Mouse (Mus musculus) brown adipose tissue, adult 24 weeks (tissue): ENCODE results near the gene Gabbr2. TPM values are rescaled to one million over a fixed set of nuclear protein-coding genes. Genes with fewer than 3 reads are reported as not detected.

Experiments used
- H3K27ac ChIP-seq: fragments of 200-500 bp; replicated peaks from 2 replicates; pipeline ENCODE4 v1.5.1; 2012; ENCODE audit warnings: low read depth, mild to moderate bottlenecking, low read length
- H3K4me1 ChIP-seq: fragments of 200-500 bp; 2 replicates; pipeline ENCODE4 v1.6.1; 2012; ENCODE audit warnings: low read length, mixed read lengths; ENCODE audit not compliant: control insufficient read depth, insufficient read depth, insufficient read length
- H3K4me3 ChIP-seq: fragments of 200-500 bp; 2 replicates; pipeline ENCODE4 v1.5.1; 2012; ENCODE audit warnings: low read depth, mild to moderate bottlenecking, low read length, moderate library complexity; ENCODE audit not compliant: insufficient read depth
- polyA plus RNA-seq: library from polyadenylated mRNA; stranded (reverse); fragments of >200 nt; gene quantifications from 2 replicates; pipeline ENCODE4 v1.2.4, GENCODE M21; 2012; ENCODE audit not compliant: missing spikeins, insufficient read depth, insufficient read length

Gene Gabbr2
- polyA plus RNA-seq, 1 experiment: not detected

- Histone ChIP-seq H3K4me3 (no peak overlapping the region), H3K4me1 (no peaks in the 10 kb centered on the region), H3K27ac (no peak overlapping the region)
Measured at GRCm38 (mm10) chr4:46742601-46743000, 249.1 kb downstream of the Gabbr2 start.

- Histone ChIP-seq H3K4me3 (no peak overlapping the region), H3K4me1 (no peaks in the 10 kb centered on the region), H3K27ac (no peak overlapping the region)
Measured at GRCm38 (mm10) chr4:46736910-46737511, 254.7 kb downstream of the Gabbr2 start.

- no peak overlapping the region for H3K4me3 ChIP-seq
- no peaks in the 10 kb centered on the region for H3K4me1 ChIP-seq
- no peak overlapping the region for H3K27ac ChIP-seq
Measured at GRCm38 (mm10) chr4:46734906-46735305, 256.8 kb downstream of the Gabbr2 start.

- no peaks in the 10 kb centered on the region for H3K4me1 ChIP-seq
- no peak overlapping the region for H3K27ac ChIP-seq
- H3K4me3 ChIP-seq: no peak overlapping the region
Measured at GRCm38 (mm10) chr4:46731590-46731989, 260.1 kb downstream of the Gabbr2 start.

GRCm38 (mm10) chr4:46729306-46730042, 262.2 kb downstream of the Gabbr2 start:
- Histone ChIP-seq H3K27ac (no peak overlapping the region), H3K4me3 (no peak overlapping the region), H3K4me1 (no peaks in the 10 kb centered on the region)

- no peaks in the 10 kb centered on the region for H3K4me1 ChIP-seq
- H3K27ac ChIP-seq: no peak overlapping the region
- no peak overlapping the region for H3K4me3 ChIP-seq
Measured at GRCm38 (mm10) chr4:46728231-46728630, 263.4 kb downstream of the Gabbr2 start.

- Histone ChIP-seq H3K27ac (no peak overlapping the region), H3K4me3 (no peak overlapping the region), H3K4me1 (no peaks in the 10 kb centered on the region)
Measured at GRCm38 (mm10) chr4:46727153-46727552, 264.5 kb downstream of the Gabbr2 start.

- H3K4me1 ChIP-seq: no peaks in the 10 kb centered on the region
- H3K4me3 ChIP-seq: no peak overlapping the region
- no peak overlapping the region for H3K27ac ChIP-seq
Measured at GRCm38 (mm10) chr4:46720821-46721557, 270.7 kb downstream of the Gabbr2 start.

- Histone ChIP-seq H3K4me1 (no peaks in the 10 kb centered on the region), H3K4me3 (no peak overlapping the region), H3K27ac (no peak overlapping the region)
Measured at GRCm38 (mm10) chr4:46720070-46720469, 271.6 kb downstream of the Gabbr2 start.

GRCm38 (mm10) chr4:46718624-46719023, 273.0 kb downstream of the Gabbr2 start:
- Histone ChIP-seq H3K4me3 (no peak overlapping the region), H3K27ac (no peak overlapping the region), H3K4me1 (no peaks in the 10 kb centered on the region)

GRCm38 (mm10) chr4:46717156-46717555, 274.5 kb downstream of the Gabbr2 start:
- Histone ChIP-seq H3K27ac (no peak overlapping the region), H3K4me1 (no peaks in the 10 kb centered on the region), H3K4me3 (no peak overlapping the region)

- Histone ChIP-seq H3K27ac (no peak overlapping the region), H3K4me3 (no peak overlapping the region), H3K4me1 (no peaks in the 10 kb centered on the region)
Measured at GRCm38 (mm10) chr4:46716361-46716760, 275.3 kb downstream of the Gabbr2 start.

- H3K4me1 ChIP-seq: no peaks in the 10 kb centered on the region
- no peak overlapping the region for H3K4me3 ChIP-seq
- no peak overlapping the region for H3K27ac ChIP-seq
Measured at GRCm38 (mm10) chr4:46710523-46710922, 281.1 kb downstream of the Gabbr2 start.

GRCm38 (mm10) chr4:46710018-46710417, 281.7 kb downstream of the Gabbr2 start:
- H3K4me1 ChIP-seq: no peaks in the 10 kb centered on the region
- H3K27ac ChIP-seq: no peak overlapping the region
- H3K4me3 ChIP-seq: no peak overlapping the region

- no peak overlapping the region for H3K27ac ChIP-seq
- H3K4me3 ChIP-seq: no peak overlapping the region
- no peaks in the 10 kb centered on the region for H3K4me1 ChIP-seq
Measured at GRCm38 (mm10) chr4:46709492-46709891, 282.2 kb downstream of the Gabbr2 start.
